23 mouse cellular contexts compared by ENCODE assay signal in genomic region chr15:96973370-96973769, GRCm38 (mm10).
DNase-seq lines count a peak whose midpoint lies in the region; ATAC-seq and TF ChIP-seq lines count a peak whose summit lies in the region.
"Had no signal": no experiment of that assay in that cellular context is flagged by ENCODE, and none has a peak within 500 bp of the region (broad histone marks: within the 10 kb centered on the region; RNA-seq: fewer than 3 reads in every experiment).

No protein-coding gene starts in this region.

- no peak overlapping the region for H3K9ac ChIP-seq in heart, embryonic 11.5 days (ENCODE audit: low read depth, low read length)
- no peak overlapping the region for H3K9ac ChIP-seq in limb, embryonic 13.5 days
- no peak overlapping the region for H3K9ac ChIP-seq in lung, embryonic 16.5 days (ENCODE audit: low read length)
- H3K9ac ChIP-seq: embryonic facial prominence, embryonic 15.5 days; hindbrain, embryonic 15.5 days had no signal

- 76% methylated on average over 4 of the region's 4 CpGs for WGBS in heart, embryonic 11.5 days (ENCODE audit: insufficient replicate concordance)
- WGBS in limb, embryonic 13.5 days: 91% methylated on average over 4 of the region's 4 CpGs
- 96% methylated on average over 4 of the region's 4 CpGs for WGBS in limb, embryonic 10.5 days
- WGBS in lung, embryonic 16.5 days: 47% methylated on average over 4 of the region's 4 CpGs
- WGBS in lung, adult 2 months: 77% methylated on average over 4 of the region's 4 CpGs

- H3K4me3 ChIP-seq in heart, embryonic 11.5 days (ENCODE audit: low read depth, low read length): no peak overlapping the region
- no peak overlapping the region for H3K4me3 ChIP-seq in limb, embryonic 13.5 days
- no peak overlapping the region for H3K4me3 ChIP-seq in limb, embryonic 10.5 days
- H3K4me3 ChIP-seq in lung, embryonic 16.5 days (ENCODE audit: low read length): no peak overlapping the region
- H3K4me3 ChIP-seq in lung, adult 2 months (replicated peaks; ENCODE audit: extremely low read depth, low read depth, low read length): no peak overlapping the region
- H3K4me3 ChIP-seq: embryonic facial prominence, embryonic 15.5 days; erythroblast, embryonic 14.5 days; forebrain, embryonic 10.5 days; heart, adult 2 months; hindbrain, embryonic 15.5 days had no signal

- no peaks in the 10 kb centered on the region for H3K36me3 ChIP-seq in heart, embryonic 11.5 days (ENCODE audit: control insufficient read depth, insufficient read depth, low read length)
- H3K36me3 ChIP-seq in limb, embryonic 13.5 days: no peaks in the 10 kb centered on the region
- H3K36me3 ChIP-seq in limb, embryonic 10.5 days: no peaks in the 10 kb centered on the region
- H3K36me3 ChIP-seq in lung, embryonic 16.5 days (ENCODE audit: control insufficient read depth, insufficient read depth, low read length): no peaks in the 10 kb centered on the region
- H3K36me3 ChIP-seq: embryonic facial prominence, embryonic 15.5 days; forebrain, embryonic 10.5 days; hindbrain, embryonic 15.5 days had no signal

- peaks cover 13% of the 10 kb centered on the region for H3K4me1 ChIP-seq in heart, embryonic 11.5 days (ENCODE audit: control insufficient read depth, insufficient read depth, low read length)
- peaks cover 2% of the 10 kb centered on the region; the same call in 1 of the 2 replicates for H3K4me1 ChIP-seq in limb, embryonic 13.5 days
- peaks cover 12% of the 10 kb centered on the region for H3K4me1 ChIP-seq in limb, embryonic 10.5 days
- peaks cover 19% of the 10 kb centered on the region for H3K4me1 ChIP-seq in lung, embryonic 16.5 days (replicated peaks; ENCODE audit: control insufficient read depth, insufficient read depth, low read length)
- H3K4me1 ChIP-seq in lung, adult 2 months (ENCODE audit: control insufficient read depth, insufficient read depth, low read length): no peaks in the 10 kb centered on the region
- H3K4me1 ChIP-seq: embryonic facial prominence, embryonic 15.5 days; hindbrain, embryonic 15.5 days had no signal

- H3K9me3 ChIP-seq in heart, embryonic 11.5 days (replicated peaks; ENCODE audit: control insufficient read depth, low read length): no peaks in the 10 kb centered on the region
- no peaks in the 10 kb centered on the region for H3K9me3 ChIP-seq in limb, embryonic 13.5 days
- no peaks in the 10 kb centered on the region for H3K9me3 ChIP-seq in limb, embryonic 10.5 days (replicated peaks)
- H3K9me3 ChIP-seq in lung, embryonic 16.5 days (ENCODE audit: control insufficient read depth, low read length): peaks cover 4% of the 10 kb centered on the region; the same call in 1 of the 2 replicates
- H3K9me3 ChIP-seq: embryonic facial prominence, embryonic 15.5 days; forebrain, embryonic 10.5 days; hindbrain, embryonic 15.5 days had no signal

- intact Hi-C loops in heart, postnatal 25 days (cut with DNase I): loop anchor here (5.0 kb wide), 1 partner anchor 214 kb away; no protein-coding TSS in a partner anchor

- no peaks in the 10 kb centered on the region for H3K27me3 ChIP-seq in heart, embryonic 11.5 days (ENCODE audit: control insufficient read depth, insufficient read depth, low read length)
- H3K27me3 ChIP-seq in limb, embryonic 13.5 days: no peaks in the 10 kb centered on the region
- H3K27me3 ChIP-seq in limb, embryonic 10.5 days (ENCODE audit: low read depth, poor library complexity, severe bottlenecking): no peaks in the 10 kb centered on the region
- no peaks in the 10 kb centered on the region for H3K27me3 ChIP-seq in lung, embryonic 16.5 days (ENCODE audit: control insufficient read depth, insufficient read depth, low read depth, low read length)
- H3K27me3 ChIP-seq: CH12.LX; embryonic facial prominence, embryonic 15.5 days; hindbrain, embryonic 15.5 days; Patski had no signal

- DNase-seq in heart, postnatal 25 days (ENCODE audit: low spot score): no peak
- DNase-seq in limb, embryonic 10.5 days (ENCODE audit: low spot score): no peak
- no peak for DNase-seq in lung, adult 2 months
- DNase-seq in lung, postnatal 14 days: peak; percentile 16
- no peak for DNase-seq in frontal cortex, postnatal 25 days (ENCODE audit: low spot score in 2 of 2)
- DNase-seq: adrenal gland, adult 2 months; adrenal gland, postnatal 25 days; cerebellum, adult 18-20 months; cerebellum, adult 9-11 months; cerebellum, postnatal 36 days; gastrocnemius, postnatal 36 days; heart, adult 2 months; heart, postnatal 36 days had no signal

- no peak overlapping the region for H3K4me2 ChIP-seq in heart, embryonic 11.5 days
- no peak overlapping the region for H3K4me2 ChIP-seq in limb, embryonic 13.5 days (replicated peaks)
- no peak overlapping the region for H3K4me2 ChIP-seq in lung, embryonic 16.5 days (ENCODE audit: low read depth, low read length)
- H3K4me2 ChIP-seq: embryonic facial prominence, embryonic 15.5 days; hindbrain, embryonic 15.5 days had no signal

- no peak for TF ChIP-seq POLR2A in lung, adult 2 months (IDR thresholded peaks at IDR 0.05; ENCODE audit: borderline replicate concordance, extremely low read depth, low read depth, low read length)

- ATAC-seq in heart, embryonic 11.5 days (replicated peaks; ENCODE audit: insufficient number of reproducible peaks, low FRiP score, low TSS enrichment): no peak
- ATAC-seq in limb, embryonic 13.5 days (ENCODE audit: low FRiP score, low read depth): no peak
- peak; percentile 83 for ATAC-seq in lung, embryonic 16.5 days (ENCODE audit: low read depth)
- ATAC-seq: forebrain, embryonic 14.5 days; Patski had no signal

- H3K27ac ChIP-seq in heart, embryonic 11.5 days (ENCODE audit: low read depth, low read length): peak overlapping the region; percentile 46; the same call in 1 of the 2 replicates
- H3K27ac ChIP-seq in limb, embryonic 13.5 days: 0 out of 2 replicates have a peak overlapping the region, but pooled peaks have one; percentile 28
- no peak overlapping the region for H3K27ac ChIP-seq in limb, embryonic 10.5 days
- H3K27ac ChIP-seq in lung, embryonic 16.5 days (ENCODE audit: low read length): peak overlapping the region; percentile 83
- H3K27ac ChIP-seq: forebrain, embryonic 10.5 days; heart, adult 2 months; hindbrain, embryonic 15.5 days had no signal

- no peak for TF ChIP-seq CTCF in lung, adult 2 months (IDR thresholded peaks at IDR 0.05; ENCODE audit: insufficient read depth, low read length)
